Mouse (Mus musculus) heart, postnatal 4 days (tissue): ENCODE results near the gene Slc26a8. TPM values are rescaled to one million over a fixed set of nuclear protein-coding genes. Genes with fewer than 3 reads are reported as not detected.
A peak's percentile ranks its signal among the peaks of the same experiment; 100 is the strongest.

Experiments
- DNase-seq: peaks from one replicate; pipeline ENCODE4 v3.0.0; 2021
- total RNA-seq, 2 experiments: library from RNA; stranded (reverse); gene quantifications; 2 replicates each; pipeline ENCODE4 v1.2.3; 2021

The Slc26a8 gene
- total RNA-seq, 2 experiments from 2014 or later, result 0.68 to 1.5 TPM

DNA sequence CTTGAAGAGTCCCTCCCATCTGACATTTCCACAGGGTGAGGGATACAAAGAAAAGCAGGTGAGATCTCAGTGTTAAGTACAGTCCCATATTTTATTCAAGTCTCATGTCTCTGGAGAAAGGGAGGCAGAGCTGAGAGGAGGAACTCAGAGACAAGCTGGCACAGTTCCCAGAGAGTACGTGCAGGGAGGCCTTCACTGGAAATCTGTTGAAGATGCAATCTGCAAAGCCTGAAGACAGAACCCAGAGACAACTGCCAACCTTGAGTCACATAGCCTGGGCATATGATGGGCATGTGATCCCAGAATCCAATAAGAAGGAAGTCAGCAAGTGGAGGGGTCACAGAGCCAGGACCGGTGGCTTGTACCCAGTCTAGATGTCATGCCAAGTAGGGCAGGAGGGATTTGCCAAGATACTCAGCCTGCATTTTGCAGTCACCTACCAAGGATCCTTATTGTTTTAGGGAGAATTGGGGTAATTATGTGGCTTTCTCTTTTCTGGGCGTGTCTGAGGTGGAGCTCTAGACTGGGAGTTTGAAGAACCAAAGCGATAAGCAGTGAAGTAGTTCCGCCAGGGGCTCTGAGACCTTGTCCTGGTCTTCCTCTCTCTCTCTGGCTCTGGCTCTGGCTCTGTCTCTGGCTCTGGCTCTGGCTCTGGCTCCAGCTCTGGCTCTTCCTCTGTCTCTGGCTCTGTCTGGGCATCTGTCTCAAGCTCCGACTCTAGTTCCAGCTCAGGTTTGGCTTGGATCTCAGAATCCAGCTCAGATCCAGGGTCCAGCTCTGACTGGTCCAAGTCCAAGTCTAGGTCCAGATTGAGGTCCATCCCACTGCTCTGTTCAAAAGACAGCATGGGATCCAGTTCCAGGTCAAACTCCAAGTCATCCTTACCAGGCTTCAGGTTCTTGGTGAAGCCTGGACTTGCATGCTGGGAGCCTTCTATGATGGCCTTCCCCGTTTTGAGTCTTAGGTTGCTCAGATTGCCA lies 52.0 kb downstream of the Slc26a8 start:
- DNase-seq, result peak; percentile 35

DNA sequence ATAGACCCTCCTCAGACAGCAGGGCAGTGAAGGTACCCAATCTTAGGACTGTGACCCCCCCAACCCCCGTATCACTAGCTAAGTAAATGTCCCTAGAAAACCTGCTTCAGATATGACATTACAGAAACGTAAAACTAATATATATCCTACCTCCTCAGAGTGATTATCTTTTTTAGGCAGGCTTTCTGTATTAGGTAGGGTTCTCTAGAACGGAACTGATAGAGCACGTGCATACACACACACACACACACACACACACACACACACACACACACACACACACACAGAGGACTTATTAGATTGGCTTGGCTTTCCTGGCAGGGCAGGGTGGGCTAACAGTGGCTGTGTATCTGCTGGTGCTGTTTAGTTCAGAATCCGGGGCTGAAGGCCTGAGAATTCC lies 54.2 kb downstream of the Slc26a8 start:
- DNase-seq, result no peak

DNA sequence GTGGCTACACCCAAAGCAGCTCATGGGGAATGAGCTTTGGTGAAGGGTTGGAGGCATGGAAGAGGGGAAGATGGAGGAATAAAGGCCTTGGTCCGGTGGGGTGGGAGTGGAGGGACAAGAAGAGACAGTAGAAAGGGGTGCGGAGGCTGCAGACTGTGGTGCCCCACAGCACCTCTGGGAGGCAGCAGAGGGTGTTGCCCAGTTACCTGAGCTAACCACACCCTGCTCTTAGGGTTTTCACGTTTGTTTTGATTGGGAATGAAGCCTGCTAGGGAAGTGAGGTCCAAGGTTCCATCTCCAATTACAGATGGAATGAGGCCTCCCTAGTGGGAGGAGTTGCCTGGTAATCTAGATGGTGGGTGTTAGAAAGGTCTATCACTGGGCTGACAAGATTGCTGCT lies 60.9 kb downstream of the Slc26a8 start:
- no peak for DNase-seq

DNA sequence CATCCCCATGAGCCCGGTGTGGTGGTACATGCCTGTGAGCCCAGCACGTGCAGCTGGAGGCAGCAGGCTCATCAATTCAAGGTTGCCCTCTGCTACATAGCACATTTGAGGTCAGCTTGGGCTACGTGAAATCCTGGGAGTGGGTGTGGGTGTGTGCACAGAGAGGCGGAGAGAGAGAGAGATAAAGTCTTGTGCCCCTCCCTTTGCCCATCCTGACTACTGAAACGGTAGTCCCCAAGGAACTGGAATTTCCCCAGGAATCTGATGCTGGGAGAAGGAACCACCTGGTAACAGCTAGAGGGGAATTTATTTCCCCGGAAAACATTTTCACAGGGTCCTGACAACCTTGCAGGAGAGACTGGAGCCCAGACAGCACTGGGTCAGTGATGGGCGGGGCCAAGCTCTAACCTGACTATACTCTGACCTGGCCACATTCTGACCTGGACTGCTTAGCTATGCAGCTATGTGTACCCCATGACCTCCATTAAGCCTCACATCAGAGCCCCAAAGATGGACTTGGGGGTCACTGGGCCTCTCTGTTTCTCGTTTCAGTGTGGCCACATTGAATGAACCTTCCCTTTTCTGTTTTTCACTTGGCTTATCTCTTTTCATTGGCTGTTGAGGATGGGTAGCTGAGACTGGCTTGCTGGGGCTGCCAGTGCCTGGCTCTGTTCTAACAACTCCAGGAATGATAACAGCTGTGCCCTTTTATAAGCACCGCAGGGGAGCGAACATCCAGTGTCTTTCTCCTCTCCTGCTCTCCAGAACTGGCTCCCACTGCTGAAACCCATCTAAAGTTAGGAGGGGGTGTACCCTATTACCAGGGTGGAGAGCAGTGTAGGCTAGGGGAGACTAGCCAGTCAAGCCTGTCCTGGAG lies 61.5 kb downstream of the Slc26a8 start:
- DNase-seq, result no peak

DNA sequence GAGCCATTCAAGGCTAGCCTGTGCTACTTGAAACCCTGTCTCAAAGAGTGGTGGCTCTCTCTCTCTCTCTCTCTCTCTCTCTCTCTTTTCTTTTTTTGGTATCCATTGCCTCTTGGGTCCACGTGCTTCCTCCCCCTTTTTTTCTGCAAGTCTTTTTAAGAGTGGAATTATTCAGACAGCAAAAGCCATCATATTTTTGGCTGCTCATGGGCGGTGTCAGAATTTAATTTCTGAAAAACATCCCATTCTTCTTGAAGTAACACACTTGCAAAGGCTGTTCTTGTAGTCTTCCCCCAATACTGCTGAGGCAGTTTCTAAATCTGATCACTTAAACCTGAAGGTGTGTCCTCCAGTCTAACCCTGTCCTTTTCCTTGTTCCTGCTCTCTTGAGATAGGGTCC lies 63.1 kb downstream of the Slc26a8 start:
- no peak for DNase-seq

DNA sequence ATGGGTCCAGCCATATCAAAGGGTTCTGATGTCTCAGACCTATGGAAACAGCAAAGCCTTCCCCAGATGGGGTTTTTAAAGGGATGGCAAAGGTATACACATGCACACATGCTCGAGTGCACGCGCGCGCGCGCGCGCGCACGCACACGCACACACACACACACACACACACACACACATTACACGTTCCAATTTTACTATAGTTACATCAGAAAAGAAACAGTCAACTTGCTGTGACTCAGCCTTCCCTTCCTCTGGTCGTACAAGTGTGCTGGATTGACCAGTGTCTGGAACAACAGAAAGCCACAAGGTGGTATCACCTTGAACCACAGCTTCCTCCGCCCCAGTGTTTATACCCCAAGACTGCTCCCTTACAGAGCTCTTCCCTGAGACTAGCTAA lies 64.7 kb downstream of the Slc26a8 start:
- DNase-seq, result no peak

DNA sequence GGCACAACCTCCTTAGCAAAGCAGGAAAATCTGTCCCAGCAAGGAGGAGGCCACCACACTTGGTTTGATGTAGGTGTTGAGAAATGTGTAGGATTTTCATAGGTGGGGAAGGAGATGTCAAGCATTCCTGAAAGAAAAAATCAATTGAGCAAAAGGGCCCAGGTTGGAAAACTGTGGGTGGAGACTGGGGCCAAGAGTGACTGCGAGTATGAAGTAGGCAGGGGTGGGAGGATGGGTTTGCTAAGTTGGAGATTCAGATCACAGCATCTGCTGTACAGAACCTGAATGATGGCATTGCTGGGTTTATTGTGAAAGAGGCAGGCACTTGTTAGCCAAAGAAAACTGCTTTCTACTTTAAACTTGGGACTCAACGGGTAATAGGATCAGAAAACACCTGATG lies 65.2 kb downstream of the Slc26a8 start:
- DNase-seq, result no peak

DNA sequence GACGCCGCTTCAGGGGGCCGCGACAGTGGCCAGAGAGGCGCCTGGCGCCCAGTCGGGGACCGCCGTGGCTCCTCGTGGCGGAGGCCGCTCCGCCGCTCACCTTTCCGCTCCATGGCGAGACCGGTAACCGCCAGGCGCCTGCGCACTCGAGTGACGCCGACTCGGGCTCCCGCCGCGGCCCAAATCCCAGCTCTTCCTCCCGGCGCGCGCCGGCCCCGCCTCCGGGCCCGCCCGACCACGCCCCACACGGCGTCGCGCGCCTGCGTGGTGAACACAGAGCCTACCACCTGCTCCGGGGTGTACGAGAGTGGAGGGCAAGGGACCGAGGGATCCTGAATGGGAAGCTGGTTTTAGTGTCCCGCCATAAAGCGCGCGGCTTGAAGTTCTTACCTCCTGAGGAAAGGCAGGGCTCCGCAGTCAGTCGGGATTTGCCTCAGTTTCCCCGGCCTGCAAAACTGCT lies 67.7 kb downstream of the Slc26a8 start, which contains the start of gene Srpk1:
Srpk1 (minus strand) TSS at position 410 of the 460 bp plus-strand sequence.
- DNase-seq, result peak; percentile 92

DNA sequence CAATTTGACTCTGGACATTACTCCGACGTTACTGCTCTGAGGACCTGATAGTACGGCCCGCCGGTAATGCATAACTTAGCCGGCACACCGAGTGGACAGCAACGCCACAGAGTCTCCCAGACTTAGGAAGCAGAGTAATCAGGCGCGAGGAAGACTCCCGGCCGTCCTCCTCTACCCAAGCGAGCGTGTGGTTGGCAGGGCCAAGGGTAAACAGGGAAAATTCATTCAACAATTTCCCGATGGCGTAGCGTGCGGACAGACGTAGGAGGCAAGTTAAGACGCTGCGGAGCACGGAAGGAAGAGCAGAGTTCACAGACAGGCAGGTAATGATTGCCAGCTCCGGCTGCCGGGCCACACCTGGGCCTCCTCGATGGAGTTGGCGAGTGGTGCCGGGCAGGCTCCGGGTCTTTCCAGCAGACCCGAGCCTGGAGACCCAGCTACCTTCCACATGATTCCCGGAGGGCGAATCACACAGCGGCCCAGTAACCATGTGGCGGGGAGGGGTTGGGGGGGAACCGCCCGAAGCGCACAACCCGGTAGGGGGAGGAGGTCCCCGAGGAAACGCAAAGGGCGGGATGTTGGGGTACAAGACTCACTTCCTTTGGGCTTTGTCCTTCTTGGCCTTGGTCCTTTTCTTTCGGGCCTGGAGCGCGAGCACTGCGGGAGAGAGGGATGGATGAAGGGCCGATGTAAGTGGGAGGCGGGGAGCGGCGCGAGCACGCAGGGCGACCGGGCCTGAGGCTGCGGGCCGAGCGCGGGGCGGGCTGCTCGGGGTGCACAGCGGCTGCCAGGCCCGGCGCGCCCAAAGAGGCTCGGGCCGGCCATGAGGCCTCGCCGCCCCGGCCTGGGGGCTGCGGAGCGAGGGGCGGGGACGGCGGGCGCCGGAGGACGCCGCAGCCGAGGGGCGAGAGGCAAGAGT lies 68.4 kb downstream of the Slc26a8 start:
- DNase-seq, result peak; percentile 63

DNA sequence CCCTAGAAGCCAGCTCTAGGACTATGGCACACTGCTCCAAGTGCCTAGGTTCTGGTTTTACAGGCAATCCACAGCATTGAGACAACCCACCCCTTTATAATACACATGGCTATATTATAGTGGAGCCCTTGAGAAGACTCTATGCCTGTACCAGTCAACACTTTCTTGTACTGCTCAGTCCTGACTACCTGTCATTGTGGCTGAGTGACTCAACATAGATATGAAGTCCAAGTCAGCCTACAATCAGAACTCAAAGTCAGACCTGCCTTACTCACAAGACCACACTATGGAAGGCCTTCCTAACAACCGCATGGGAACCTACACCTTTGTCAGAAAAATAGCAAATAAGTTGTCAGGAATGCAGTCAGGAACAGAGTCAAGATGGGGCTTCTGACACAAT lies 71.3 kb downstream of the Slc26a8 start:
- DNase-seq, result no peak

DNA sequence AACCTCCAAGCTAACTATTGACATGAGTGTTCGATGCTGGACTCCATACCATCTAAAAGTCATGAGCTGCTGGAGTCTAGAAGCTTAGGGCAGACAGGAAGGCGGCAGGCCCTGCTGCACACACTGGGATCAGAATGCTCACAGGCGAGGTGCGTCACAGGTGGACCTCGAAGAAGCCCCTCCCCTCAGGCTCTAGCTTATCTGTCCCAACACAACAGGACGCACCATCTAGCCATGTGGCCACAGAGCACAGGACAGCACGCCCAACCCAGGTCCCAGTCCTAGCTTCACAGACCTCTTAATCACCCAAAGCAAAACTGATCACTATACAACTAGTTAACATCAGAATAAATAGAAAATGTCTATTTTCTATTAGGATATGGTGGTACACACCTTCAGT lies 71.9 kb downstream of the Slc26a8 start:
- no peak for DNase-seq

DNA sequence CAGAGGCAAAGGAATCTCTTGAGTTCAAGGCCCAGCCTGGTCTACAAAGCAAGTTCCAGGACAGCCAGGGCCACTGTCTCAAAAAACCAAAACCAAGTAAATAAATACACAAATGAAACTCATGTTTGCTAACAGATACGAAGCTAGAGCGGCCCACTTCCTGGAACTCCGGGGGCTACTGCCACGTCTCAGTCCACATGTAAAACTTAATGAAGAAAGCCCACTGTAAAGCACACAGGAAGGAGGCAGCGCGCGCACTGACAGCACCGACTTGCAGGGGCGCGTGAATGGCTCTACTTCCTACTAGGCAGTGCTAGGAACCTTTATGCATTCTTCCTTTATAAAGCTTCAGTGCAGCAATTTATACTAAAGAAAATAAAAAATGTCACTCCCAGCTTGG lies 72.4 kb downstream of the Slc26a8 start:
- DNase-seq, result no peak

DNA sequence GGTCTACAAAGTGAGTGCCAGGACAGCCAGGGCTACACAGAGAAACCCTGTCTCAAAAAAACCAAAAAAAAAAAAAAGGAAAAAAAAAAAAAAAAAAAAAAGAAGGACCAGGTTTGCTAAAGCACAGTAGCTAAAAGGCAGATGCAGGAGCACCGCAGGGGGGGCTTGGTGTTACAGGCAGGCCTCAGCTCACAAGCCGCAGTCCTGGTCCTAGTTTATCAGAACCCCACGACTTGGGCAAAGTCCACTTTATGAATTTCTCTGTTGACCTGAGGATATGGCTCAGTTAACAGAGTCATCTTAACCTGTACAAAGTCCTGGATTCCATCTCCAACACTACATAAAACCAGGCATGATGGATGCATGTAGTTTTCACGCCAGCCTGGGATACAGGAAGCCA lies 74.7 kb downstream of the Slc26a8 start:
- no peak for DNase-seq

DNA sequence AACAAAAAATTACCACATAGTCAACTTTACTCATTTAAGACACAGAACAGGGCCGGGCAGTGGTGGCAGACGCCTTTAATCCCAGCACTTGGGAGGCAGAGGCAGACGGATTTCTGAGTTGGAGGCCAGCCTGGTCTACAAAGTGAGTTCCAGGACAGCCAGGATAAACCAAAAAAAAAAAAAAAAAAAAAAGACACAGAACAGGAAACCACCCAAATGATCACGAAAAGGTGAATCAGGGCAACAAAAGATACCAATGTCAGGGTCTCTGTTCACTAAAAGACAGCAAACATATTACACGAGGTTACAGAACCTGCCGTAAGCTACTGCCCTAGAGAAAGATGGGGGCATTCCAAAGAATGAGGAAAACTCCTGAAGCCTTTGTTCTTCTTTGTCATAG lies 76.9 kb downstream of the Slc26a8 start:
- no peak for DNase-seq

DNA sequence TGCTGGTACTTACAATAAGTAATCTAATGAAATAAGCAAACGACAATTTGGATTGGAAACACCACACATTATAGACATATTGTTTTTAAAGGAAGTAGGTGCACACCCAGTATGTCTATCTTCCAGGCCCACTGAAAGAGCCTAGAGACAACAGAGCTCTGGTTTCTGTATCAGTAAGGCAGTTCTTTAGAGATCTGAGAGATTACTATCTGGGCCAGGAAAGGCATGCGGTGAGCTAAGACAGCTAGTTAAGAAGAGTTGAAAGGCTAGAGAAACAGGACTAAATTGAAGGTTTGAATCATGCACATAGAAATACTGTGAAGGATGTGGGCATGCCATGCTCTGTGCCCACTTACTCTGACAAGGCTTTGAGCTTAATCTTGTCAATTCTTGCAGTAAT lies 77.4 kb downstream of the Slc26a8 start:
- DNase-seq, result no peak

DNA sequence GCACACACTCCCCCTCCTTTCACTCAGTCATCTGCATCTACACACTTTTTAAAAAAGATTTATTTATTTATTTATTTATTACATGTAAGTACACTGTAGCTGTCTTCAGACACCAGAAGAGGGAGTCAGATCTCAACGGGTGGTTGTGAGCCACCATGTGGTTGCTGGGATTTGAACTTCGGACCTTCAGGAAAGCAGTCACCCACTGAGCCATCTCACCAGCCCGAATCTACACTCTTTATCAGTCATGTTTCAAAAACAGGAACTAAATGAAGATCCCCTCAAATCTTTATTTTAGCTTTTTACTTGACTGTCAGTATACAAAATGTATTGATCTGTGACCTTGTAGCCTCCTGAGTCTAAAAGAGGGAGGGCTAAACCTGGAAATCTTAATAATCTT lies 80.5 kb downstream of the Slc26a8 start:
- DNase-seq, result no peak

DNA sequence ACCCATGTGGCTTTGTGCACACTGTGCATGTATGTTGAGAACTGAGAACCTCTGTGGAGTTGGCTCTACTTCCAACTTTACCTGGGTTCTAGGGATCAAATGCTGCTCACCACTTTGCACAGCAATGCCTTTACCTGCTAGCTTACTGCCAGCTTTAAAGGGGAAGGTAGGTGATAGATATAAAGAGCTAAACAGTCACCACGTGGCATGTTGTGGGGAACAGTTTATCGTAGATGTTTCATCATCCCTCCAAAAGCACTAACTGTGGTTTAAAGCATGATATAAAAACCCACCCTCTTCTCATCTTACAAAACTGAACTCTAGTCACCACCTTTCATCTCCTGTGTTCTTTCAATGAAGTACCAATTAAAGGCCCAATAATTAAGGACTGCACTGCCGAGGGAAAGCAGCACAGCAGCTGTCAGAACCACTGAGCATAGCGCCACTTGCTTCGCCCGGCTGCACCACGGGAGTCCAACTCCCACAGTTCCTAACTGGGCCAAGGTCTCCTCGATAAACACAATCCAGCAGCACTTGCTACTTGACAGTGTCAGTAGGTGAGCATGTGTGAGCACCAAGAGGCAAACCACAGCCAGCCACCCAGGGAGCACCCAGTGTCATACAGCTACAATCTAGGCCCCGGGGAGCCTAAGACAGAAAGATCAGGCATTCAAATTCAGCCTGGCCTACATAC lies 88.3 kb downstream of the Slc26a8 start:
- DNase-seq, result no peak

DNA sequence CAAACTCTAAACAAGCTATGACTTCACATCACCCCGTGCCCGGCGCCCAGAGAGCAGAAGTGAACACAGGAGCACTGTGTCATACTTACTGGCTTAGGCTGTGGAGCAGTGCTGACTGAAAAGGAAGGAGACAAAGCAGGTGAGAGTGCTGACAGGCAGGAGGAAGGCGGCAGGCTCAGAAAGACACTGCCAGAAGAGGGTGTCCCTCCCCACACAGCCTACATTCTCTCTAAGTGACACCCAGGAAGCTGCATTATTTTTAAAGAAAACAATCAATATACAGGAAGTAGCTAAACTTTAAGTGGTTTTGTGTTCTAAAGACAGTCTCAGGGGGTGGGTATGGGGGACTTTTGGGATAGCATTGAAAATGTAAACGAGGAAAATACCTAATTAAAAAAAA lies 89.3 kb downstream of the Slc26a8 start:
- DNase-seq, result no peak

DNA sequence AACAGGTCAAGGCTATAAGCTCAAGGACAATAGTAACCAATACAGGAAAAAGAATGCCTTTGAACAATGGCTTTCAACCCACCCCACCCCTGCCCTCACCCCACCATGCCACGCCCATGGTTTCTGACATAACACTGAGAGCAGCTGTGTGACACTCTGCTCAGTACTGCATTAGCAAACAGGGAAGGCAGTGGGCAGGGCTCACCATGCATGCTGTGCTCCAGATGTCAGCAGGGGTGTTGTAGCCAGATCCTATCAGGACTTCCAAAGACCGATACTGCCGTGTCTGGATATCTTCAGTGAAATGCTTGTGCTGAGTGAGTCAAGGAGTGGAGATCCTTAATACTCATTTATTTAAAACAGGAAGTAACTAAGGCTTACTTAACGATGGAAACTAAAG lies 96.1 kb downstream of the Slc26a8 start:
- no peak for DNase-seq

DNA sequence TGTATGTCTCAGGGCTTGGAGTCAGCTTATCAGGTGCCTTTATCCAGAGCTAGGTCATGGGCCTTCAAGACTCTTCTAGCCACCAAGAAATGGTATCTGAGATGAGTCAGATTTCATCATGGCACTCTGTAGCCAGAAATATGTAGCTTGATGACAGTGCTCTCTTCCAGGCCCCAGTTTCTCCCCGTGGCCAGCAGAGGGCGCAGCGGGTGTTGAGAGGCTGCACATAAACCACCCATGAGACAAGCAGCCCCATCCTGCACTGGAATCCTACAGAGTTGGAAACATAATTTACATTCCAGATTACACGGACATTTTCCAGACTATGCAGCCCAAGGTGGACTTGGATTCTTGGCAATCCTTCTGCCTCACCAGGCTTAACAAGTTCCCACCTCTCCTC lies 97.0 kb downstream of the Slc26a8 start:
- peak; percentile 84 for DNase-seq

DNA sequence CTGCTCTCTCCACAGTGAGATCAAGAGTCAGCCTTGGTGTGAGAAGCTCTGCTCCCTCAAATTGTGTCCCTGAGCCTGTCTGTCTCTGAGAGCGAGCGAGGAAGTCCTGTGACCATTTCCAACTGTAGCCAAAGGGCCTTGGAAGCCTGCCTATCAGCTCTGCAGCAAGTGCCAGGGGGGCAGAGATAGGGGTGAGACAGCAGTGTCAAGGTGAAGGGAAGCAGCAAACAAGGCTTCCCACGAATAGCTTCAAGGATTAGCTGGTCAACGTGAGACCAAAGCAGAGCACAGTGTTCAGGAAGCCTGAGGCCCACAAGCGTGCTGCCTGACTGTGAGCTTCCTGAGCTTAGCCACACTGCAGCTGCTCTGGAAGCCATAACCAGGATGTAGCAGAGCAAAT lies 98.6 kb downstream of the Slc26a8 start:
- DNase-seq, result peak; percentile 75

DNA sequence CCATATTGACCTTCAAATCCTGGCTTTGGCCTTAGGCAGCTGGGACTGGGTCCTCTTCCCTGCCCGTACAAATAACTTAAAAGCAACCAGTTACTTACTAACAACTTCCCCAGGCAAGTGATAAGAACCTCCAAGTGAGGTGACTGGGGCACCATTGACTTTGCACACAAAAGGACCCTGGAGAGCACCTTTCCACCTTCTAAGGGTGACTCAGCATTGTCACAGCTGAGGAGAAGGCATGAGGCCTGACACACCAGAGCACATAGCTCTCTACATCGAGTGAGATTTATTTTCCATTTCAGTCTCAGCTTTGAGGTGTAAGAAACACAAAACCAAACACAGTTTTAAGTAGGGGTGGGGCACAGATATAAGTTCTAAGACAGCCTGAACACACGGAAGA lies 99.4 kb downstream of the Slc26a8 start:
- DNase-seq, result no peak
